Mouse (Mus musculus) urinary bladder, postnatal 14 days (tissue): ENCODE measurements around the gene Psme1.

ENCODE experiments used
- DNase-seq: peaks from one replicate; pipeline ENCODE4 v3.0.0; 2021; ENCODE audit warnings: low spot score

Gene Psme1

GRCm38 (mm10) chr14:55571760-55572159 lies 6.2 kb upstream of the Psme1 start:
- no peak for DNase-seq

DNA sequence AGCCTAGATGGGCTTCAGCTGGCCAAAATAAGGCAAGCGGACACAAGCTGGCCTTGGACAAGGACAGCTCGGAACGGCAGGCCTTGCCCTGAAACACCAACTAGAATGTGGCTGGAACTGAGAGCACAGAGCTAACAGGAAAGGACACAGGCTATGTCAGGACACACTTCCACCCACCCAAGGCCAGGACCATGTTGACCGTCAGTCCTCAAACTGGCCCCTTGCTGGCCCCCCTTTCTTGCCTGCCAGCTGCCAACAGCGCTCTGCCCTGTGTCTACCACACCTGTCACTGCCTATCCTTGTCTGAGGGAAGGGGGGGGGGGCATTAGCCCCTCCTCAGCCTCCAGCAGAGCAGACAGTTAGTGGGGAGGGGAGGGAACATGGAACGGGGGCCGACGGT lies 2.6 kb upstream of the Psme1 start, which contains the start of gene Fitm1:
Gene Fitm1 (plus strand): TSS at position 316 of the 400 bp plus-strand sequence.
- DNase-seq, result no peak

DNA sequence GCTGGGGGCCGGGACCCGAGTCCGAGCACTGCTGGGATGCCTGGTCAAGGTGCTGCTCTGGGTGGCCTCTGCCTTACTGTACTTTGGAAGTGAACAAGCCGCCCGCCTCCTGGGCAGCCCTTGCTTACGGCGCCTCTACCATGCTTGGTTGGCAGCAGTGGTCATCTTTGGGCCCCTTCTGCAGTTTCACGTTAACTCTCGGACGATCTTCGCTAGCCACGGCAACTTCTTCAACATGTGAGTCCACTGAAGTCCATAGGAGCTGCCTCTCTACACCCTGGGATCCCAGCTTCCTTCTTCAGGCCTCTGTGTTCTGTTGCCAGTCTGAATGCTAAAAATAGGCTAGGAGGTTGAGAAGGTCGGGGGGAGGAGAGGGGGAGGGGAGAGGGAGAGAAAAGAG lies 2.2 kb upstream of the Psme1 start:
- no peak for DNase-seq

DNA sequence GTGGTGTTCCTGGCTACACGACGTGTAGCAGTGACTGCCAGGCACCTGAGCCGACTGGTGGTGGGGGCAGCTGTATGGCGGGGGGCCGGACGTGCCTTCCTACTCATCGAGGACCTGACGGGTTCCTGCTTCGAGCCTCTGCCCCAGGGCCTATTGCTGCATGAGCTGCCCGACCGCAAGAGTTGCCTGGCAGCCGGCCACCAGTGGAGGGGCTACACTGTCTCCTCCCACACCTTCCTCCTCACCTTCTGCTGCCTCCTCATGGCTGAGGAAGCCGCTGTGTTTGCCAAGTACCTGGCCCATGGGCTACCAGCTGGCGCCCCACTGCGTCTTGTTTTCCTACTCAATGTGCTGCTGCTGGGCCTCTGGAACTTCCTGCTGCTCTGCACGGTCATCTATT lies 1.5 kb upstream of the Psme1 start:
- no peak for DNase-seq

GRCm38 (mm10) chr14:55578668-55579269 lies 846 bp downstream of the Psme1 start:
- peak; percentile 61 for DNase-seq

- DNase-seq, result no peak
Measured at GRCm38 (mm10) chr14:55579511-55580496, 1.9 kb downstream of the Psme1 start.

DNA sequence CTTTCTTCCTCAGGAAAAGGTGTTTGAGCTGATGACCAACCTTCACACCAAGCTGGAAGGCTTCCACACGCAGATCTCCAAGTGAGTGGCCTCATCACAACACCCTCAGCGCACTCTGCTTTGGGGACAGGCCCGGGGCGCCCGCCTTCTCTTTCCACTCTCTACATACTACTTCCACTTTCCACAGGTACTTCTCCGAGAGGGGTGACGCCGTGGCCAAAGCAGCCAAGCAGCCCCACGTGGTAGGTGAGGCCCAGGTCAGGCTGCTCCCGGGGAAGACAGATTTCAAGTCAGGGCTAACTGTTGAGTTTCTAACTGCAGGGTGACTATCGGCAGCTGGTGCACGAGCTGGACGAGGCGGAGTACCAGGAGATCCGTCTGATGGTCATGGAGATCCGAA lies 2.8 kb downstream of the Psme1 start:
- DNase-seq, result no peak

DNA sequence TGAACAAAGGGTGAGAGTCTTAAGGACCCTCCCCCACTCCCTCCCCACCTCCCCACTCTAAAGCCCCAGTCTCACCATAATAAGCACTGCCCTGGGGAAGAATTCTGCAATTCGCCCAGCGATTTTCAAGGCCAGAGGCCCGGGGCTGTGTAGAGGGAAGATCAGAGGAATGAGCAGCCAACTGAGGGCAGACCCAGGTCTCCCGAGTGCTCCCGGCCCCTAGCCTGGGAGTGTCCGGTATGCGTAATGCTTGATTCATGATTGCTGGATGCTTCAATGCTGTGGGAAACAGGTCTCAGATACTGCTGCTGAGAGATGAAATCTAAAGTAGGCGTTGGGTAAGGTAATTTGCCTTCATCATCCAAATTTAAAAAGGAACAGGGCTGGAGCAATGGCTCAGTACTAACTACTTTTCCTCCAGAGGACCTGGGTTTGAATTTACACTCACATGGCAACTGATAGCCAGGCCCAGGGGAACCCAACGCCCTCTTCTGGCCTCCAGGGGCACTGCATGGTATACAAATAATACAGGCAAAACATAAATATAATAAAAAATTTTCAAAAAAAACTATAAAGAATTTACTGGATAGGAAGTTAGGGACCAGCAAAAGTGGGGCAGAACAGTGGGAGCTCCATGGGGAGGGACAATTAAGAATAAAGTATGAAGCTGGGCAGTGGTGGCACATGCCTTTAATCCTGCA lies 4.2 kb downstream of the Psme1 start:
- no peak for DNase-seq

DNA sequence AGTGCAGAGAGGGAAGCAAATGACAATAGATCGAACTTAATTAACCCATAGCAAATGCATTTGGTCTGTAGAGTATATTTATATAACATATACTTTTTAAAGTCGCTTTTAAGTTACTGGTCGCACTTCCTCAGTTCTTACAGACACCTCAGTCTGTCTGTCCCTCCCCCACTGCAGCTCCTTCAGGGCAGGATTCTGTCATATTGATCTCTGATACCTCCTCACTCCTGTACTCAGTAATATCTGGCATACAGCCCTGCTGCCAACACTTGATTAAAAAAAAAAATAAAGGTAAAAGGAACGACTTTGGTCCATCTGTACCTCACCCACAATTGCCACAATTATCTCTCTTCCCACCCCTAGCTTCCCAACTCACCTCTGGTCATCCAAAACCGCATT lies 6.4 kb downstream of the Psme1 start:
- no peak for DNase-seq

- peak; percentile 78 for DNase-seq
Measured at GRCm38 (mm10) chr14:55584702-55585565, 7.0 kb downstream of the Psme1 start, which contains the start of gene Emc9. Emc9 (minus strand) TSS chr14:55585302.

DNA sequence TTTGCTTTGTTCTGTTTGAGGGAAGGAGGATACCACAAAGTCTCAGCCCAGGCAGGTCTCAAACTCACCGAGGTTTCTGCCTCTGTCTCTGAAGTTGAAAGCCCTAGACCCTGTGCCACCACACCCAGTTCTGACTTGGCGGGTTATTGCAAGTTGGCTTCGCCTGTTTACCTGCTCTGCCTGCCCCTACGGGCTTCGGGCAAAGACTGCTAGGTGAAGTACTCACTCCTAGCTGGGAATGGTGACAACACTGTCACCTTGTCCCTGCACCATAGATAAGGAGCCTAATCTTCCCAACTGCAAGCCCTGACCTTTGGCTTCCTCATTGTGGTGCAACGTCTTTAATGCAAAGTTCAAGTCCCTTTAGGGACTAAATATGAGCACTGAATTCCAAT lies 7.6 kb downstream of the Psme1 start:
- no peak for DNase-seq

DNA sequence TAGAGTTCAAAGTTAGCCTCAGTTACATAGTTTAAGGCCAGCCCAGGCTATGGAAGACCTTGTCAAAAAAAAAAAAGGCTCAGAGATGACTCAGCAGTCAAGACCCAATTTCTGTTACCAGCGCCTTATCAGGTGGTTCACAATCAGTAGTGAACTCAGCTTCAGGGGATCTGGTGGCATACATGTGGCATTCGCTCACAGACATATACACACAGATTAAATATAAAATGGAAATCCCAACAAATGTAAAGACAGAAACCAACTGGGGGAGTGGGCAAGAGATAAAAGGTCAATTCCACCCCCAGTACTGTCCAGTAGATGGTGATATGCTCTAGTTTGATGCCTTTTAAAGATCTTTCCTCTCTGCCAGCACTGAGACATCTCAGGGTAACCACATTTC lies 8.2 kb downstream of the Psme1 start:
- no peak for DNase-seq

GRCm38 (mm10) chr14:55589271-55589670 lies 11.3 kb downstream of the Psme1 start:
- no peak for DNase-seq

DNA sequence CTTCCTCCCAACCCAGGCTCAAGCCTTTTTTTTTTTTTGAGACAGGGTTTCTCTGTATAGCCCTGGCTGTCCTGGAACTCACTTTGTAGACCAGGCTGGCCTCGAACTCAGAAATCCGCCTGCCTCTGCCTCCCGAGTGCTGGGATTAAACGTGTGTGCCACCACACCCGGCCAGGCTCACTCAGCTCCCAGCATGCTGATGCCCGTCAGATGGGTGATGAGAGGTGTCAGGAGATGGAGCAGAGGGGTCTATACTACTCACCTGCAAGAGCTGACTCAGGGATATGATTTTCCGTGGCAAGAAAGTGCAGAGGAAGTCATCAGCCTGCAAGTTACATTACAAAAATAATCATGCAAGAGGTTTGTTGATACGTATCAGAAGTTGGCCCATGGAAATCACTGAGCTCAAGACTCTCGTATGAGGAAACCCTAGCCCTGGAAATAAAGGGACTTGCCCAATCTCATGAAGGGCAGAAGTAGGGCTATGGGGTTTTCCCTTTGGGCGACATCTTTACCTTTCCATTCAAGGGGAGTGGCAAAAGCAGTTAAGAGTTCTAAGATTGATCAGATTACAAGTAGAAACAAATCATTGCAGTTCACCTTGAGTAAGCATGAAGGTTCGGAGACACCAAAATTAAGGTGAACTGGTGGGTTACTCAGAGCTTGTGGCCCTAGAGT lies 12.0 kb downstream of the Psme1 start:
- no peak for DNase-seq

DNA sequence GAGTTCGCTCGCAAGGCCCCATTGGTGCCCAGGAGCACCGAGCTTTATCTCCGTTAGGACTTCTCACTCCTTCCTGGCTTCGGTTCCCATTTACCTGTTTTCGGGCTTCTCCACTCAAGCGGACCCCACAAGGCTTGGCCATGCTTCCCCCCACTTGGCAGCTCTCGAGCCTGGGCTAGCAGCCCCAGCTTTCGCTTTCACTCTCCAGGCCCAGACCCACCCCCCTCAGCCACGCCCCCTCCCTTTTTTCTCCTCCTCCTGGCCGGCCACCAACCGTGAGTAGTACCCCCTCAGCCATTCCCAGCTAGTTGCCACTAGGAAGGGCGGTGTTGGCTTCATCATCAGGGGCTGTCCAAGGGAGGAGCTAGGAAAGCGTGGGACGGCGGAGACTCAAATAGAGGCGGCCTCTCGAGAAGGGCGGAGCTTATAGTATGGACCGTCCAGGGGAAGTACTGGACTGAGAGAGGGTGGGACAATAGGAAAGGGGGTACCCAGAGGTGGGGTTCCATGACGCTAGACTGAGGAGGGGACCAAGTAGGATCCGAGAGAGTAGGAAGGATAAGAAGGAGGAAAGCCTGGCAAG lies 12.9 kb downstream of the Psme1 start, which contains the start of gene Psme2:
Gene Psme2 (minus strand): TSS at position 366 of the 583 bp plus-strand sequence.
- DNase-seq, result peak; percentile 94

- DNase-seq, result peak; percentile 96
Measured at GRCm38 (mm10) chr14:55591331-55591891, 13.5 kb downstream of the Psme1 start, which contains the start of gene Rnf31. Rnf31 (plus strand) TSS chr14:55591708.

- DNase-seq, result no peak
Measured at GRCm38 (mm10) chr14:55592226-55592625, 14.3 kb downstream of the Psme1 start.

DNA sequence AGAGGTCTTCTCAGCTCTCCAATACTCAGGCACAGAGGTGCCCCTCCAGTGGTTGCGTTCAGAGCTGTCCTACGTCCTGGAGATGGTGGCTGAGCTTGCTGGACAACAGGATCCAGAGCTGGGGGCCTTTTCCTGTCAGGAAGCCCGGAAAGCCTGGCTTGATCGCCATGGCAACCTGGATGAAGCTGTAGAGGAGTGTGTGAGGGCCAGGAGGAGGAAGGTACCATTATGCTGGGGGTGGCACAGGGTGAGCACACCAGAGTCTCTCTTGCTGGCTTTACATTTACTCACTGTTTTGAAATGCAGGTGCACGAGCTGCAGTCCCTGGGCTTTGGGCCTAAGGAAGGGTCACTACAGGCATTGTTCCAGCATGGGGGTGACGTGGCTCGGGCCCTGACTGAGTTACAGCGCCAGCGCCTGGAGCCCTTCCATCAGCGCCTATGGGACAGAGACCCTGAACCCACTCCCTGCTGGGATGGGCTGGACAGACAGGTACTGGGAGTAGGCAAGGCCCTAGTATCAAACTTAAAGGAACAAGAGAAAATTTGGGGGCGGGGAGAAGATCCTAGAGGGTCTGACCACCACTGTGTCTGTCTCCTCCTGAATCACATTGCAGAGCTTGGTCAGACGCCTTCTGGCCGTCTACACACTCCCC lies 18.2 kb downstream of the Psme1 start:
- no peak for DNase-seq

DNA sequence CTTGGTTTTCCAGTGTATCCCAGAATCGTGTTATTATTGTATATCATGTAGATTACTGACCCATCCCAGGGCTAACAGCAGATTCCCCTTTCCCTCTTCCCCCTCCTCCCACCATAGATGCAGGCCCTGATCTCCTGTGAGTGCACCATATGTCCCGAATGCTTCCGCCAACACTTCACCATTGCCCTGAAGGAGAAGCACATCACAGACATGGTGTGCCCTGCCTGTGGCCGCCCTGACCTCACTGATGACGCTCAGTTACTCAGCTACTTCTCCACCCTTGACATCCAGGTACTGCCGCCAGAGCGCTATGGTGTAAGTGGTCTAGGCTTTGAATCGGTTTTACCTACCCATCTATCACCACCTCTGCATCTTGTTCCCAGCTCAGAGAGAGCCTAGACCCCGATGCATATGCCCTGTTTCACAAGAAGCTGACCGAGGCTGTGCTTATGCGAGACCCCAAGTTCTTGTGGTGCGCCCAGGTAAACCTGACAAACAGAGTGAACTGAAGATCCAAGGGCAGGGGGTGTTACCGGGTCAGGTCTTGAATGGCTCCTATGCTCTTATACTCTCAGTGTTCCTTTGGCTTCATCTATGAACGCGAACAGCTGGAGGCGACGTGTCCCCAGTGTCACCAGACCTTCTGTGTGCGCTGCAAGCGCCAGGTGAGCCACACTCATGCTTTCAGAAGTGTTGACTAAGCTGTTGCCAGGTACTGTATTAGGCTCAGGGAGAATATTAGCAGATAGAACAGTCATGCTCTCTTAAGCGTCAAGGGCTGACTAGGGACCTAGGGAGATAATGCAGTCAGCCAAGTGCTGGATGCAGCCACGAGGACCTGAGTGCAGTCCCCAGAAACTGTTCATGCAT lies 20.8 kb downstream of the Psme1 start:
- no peak for DNase-seq
